Mouse (Mus musculus) liver, adult 2 months (tissue): ENCODE results near the gene Plscr5.

ENCODE experiments used
- CTCF ChIP-seq: fragments of 200-500 bp; IDR thresholded peaks from 2 replicates; pipeline ENCODE4 v1.5.1; 2011; ENCODE audit warnings: low read depth, low read length, control low read depth
- POLR2A ChIP-seq: fragments of 200-500 bp; IDR thresholded peaks from 2 replicates; pipeline ENCODE4 v1.6.1; 2011; ENCODE audit warnings: low read length, control low read depth; ENCODE audit not compliant: insufficient read depth; ENCODE audit errors: extremely low read depth

GRCm38 (mm10) chr9:92198408-92198807 is 5.7 kb downstream of the Plscr5 start:
- no peak for TF ChIP-seq POLR2A
- TF ChIP-seq CTCF: no peak
